Mouse (Mus musculus) v-Abl transformed pro-B cells (cell line): ENCODE results near the gene Castor2.

ENCODE experiments used
- in situ Hi-C, 2 experiments: fragments of 400-800 bp; cut with MboI; formaldehyde crosslinking; loops; one replicate each; pipeline ENCODE4 v1.15.1; 2025; ENCODE audit not compliant: unreplicated experiment in 2 of 2

Castor2 gene

GRCm38 (mm10) chr5:134148153-134148552 lies 48.6 kb downstream of the Castor2 start:
- in situ Hi-C loops = no loop called here

- in situ Hi-C loops = no loop called here
Observed at GRCm38 (mm10) chr5:134151895-134152294, 52.4 kb downstream of the Castor2 start.

- in situ Hi-C loops = no loop called here
Observed at GRCm38 (mm10) chr5:134155916-134156466, 56.5 kb downstream of the Castor2 start.

GRCm38 (mm10) chr5:134164688-134165087 lies 65.2 kb downstream of the Castor2 start:
- in situ Hi-C loops = no loop called here

GRCm38 (mm10) chr5:134166642-134167041 lies 67.1 kb downstream of the Castor2 start:
- in situ Hi-C loops = no loop called here

- in situ Hi-C loops = no loop called here
Observed at GRCm38 (mm10) chr5:134168033-134168432, 68.5 kb downstream of the Castor2 start.

- in situ Hi-C loops = no loop called here
Observed at GRCm38 (mm10) chr5:134169231-134169630, 69.7 kb downstream of the Castor2 start.

GRCm38 (mm10) chr5:134170167-134170566 lies 70.7 kb downstream of the Castor2 start:
- in situ Hi-C loops = loop anchor here in 1 of 2 experiments (10.0 kb wide), 1 partner anchor 465 kb away; the partner anchor contains the start of gene Eif4h

GRCm38 (mm10) chr5:134173206-134173605 lies 73.7 kb downstream of the Castor2 start:
- in situ Hi-C loops = loop anchor here in 1 of 2 experiments (10.0 kb wide), 1 partner anchor 462 kb away; the partner anchor contains the start of gene Eif4h

- in situ Hi-C loops = loop anchor here (10.0 to 25.0 kb wide), 3 partner anchors 459 to 787 kb away; partner anchors contain the start of genes Cldn13 (in 1 of the 2), Eif4h (in 1 of the 2) and Tmem270 (in 1 of the 2)
Observed at GRCm38 (mm10) chr5:134175696-134176095, 76.2 kb downstream of the Castor2 start.

GRCm38 (mm10) chr5:134176169-134176881 lies 76.8 kb downstream of the Castor2 start, which contains the start of gene Rcc1l:
TSS of gene Rcc1l (minus strand) at chr5:134176774.
- in situ Hi-C loops = loop anchor here (10.0 to 25.0 kb wide), 3 partner anchors 458 to 786 kb away; partner anchors contain the start of genes Cldn13 (in 1 of the 2), Eif4h (in 1 of the 2) and Tmem270 (in 1 of the 2)

- in situ Hi-C loops = loop anchor here (10.0 to 25.0 kb wide), 3 partner anchors 456 to 784 kb away; partner anchors contain the start of genes Cldn13 (in 1 of the 2), Eif4h (in 1 of the 2) and Tmem270 (in 1 of the 2)
Observed at GRCm38 (mm10) chr5:134178536-134178935, 79.0 kb downstream of the Castor2 start.

- in situ Hi-C loops = loop anchor here (5.0 to 25.0 kb wide), 8 partner anchors 302 to 782 kb away; partner anchors contain the start of genes Lat2 (in 2 of the 2), Cldn13 (in 1 of the 2), Eif4h (in 1 of the 2) and Rfc2 (in 1 of the 2)
Observed at GRCm38 (mm10) chr5:134179871-134180270, 80.4 kb downstream of the Castor2 start.

- in situ Hi-C loops = loop anchor here (5.0 to 25.0 kb wide), 7 partner anchors 300 to 780 kb away; partner anchors contain the start of genes Lat2 (in 2 of the 2), Cldn13 (in 1 of the 2), Rfc2 (in 1 of the 2) and Tmem270 (in 1 of the 2)
Observed at GRCm38 (mm10) chr5:134182172-134182571, 82.7 kb downstream of the Castor2 start.

- in situ Hi-C loops = loop anchor here (5.0 to 25.0 kb wide), 7 partner anchors 300 to 780 kb away; partner anchors contain the start of genes Lat2 (in 2 of the 2), Cldn13 (in 1 of the 2), Rfc2 (in 1 of the 2) and Tmem270 (in 1 of the 2)
Observed at GRCm38 (mm10) chr5:134182735-134183134, 83.2 kb downstream of the Castor2 start.

GRCm38 (mm10) chr5:134183162-134183561 lies 83.7 kb downstream of the Castor2 start:
- in situ Hi-C loops = loop anchor here (5.0 to 25.0 kb wide), 7 partner anchors 299 to 779 kb away; partner anchors contain the start of genes Lat2 (in 2 of the 2), Cldn13 (in 1 of the 2), Rfc2 (in 1 of the 2) and Tmem270 (in 1 of the 2)

GRCm38 (mm10) chr5:134183880-134184808 lies 84.6 kb downstream of the Castor2 start, which contains the start of gene Gtf2ird2:
TSS of gene Gtf2ird2 (plus strand) at chr5:134184019.
- in situ Hi-C loops = loop anchor here (5.0 to 25.0 kb wide), 7 partner anchors 298 to 778 kb away; partner anchors contain the start of genes Lat2 (in 2 of the 2), Cldn13 (in 1 of the 2), Rfc2 (in 1 of the 2) and Tmem270 (in 1 of the 2)

GRCm38 (mm10) chr5:134186059-134186458 lies 86.5 kb downstream of the Castor2 start:
- in situ Hi-C loops = loop anchor here (5.0 to 25.0 kb wide), 7 partner anchors 41 to 776 kb away; partner anchors contain the start of genes Lat2 (in 2 of the 2), Ncf1 (in 2 of the 2), Cldn13 (in 1 of the 2) and Rfc2 (in 1 of the 2)
